Mouse (Mus musculus) midbrain, embryonic 16.5 days (tissue): ENCODE measurements around the gene Klc3. TPM values are rescaled to one million over a fixed set of nuclear protein-coding genes. Genes with fewer than 3 reads are reported as not detected.

Experiments used
- ATAC-seq: fragments of 200-750 bp; cut with Nextera tagmentation; 2 replicates; pipeline ENCODE4 v1.8.0; 2017; ENCODE audit warnings: moderate TSS enrichment
- H3K27ac ChIP-seq: fragments of 300-500 bp; sonication (generic); 2 replicates; pipeline ENCODE4 v1.5.1; 2014; ENCODE audit warnings: mild to moderate bottlenecking, low read length, mixed read lengths
- H3K27me3 ChIP-seq: fragments of 300-500 bp; sonication (generic); 2 replicates; pipeline ENCODE4 v1.6.1; 2014; ENCODE audit warnings: low read depth, low read length, mixed read lengths; ENCODE audit not compliant: control insufficient read depth, insufficient read depth
- H3K36me3 ChIP-seq: fragments of 300-500 bp; sonication (generic); 2 replicates; pipeline ENCODE4 v1.6.1; 2014; ENCODE audit warnings: mild to moderate bottlenecking, low read length, moderate library complexity, mixed read lengths; ENCODE audit not compliant: control insufficient read depth, insufficient read depth
- H3K4me1 ChIP-seq: fragments of 300-500 bp; sonication (generic); 2 replicates; pipeline ENCODE4 v1.6.1; 2014; ENCODE audit warnings: mild to moderate bottlenecking, low read length, mixed read lengths; ENCODE audit not compliant: control insufficient read depth, insufficient read depth
- H3K4me2 ChIP-seq: fragments of 300-500 bp; sonication (generic); 2 replicates; pipeline ENCODE4 v1.6.1; 2014; ENCODE audit warnings: mild to moderate bottlenecking, low read length, mixed read lengths
- H3K4me3 ChIP-seq: fragments of 300-500 bp; sonication (generic); 2 replicates; pipeline ENCODE4 v1.5.1; 2014; ENCODE audit warnings: low read depth, mild to moderate bottlenecking, low read length, moderate library complexity, mixed read lengths
- H3K9ac ChIP-seq: fragments of 300-500 bp; sonication (generic); 2 replicates; pipeline ENCODE4 v1.6.1; 2014; ENCODE audit warnings: low read depth, low read length, mixed read lengths
- H3K9me3 ChIP-seq: fragments of 300-500 bp; sonication (generic); replicated peaks from 2 replicates; pipeline ENCODE4 v1.6.1; 2014; ENCODE audit warnings: mild to moderate bottlenecking, low read length, mixed read lengths; ENCODE audit not compliant: control insufficient read depth, poor library complexity, severe bottlenecking
- WGBS: fragments of 180-500 bp; shearing (Covaris S2); extraction: QIAGEN DNeasy Blood & Tissue Kit; methylation state at CpG from one replicate; pipeline ENCODE4 v1.1.7; 2014; 5-methylcytosine and 5-hydroxymethylcytosine counted together
- polyA plus RNA-seq: library from polyadenylated mRNA; unstranded; fragments of >200 nt; fragmentation: Nextera tagmentation; extraction: Ambion mirVana; gene quantifications from 2 replicates; pipeline ENCODE4 v1.2.1, GENCODE M21; 2015

The Klc3 gene
- 1.4 and 1.7 TPM in 2 replicates for polyA plus RNA-seq

DNA sequence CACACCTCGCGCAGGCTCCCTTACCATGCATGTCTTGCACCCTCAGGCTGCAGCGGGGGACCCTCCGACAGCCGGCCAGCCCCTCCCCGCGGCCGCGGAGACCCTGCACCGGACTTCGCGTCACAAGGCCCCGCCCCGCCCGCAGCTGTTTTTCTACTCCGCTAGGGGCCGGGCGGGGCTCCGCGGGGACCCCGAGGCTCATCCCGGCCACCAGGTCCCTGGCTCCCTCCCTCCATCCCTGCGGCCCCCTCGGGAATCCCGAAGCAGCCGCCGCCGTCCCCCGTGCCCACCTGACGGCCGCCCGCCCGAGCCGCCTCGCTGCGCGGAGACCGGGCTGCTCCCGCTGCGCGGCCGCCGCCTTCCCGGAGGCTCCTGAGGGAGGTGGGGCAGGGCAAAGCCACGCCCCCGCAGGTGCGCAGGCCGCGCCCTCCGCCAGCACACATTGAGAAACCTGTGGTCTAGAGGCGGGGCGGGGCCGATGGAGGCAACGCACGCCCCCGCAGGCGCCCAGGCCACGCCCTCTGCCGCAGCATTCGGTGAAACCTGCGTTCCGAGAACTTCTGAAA, at the start of gene Klc3:
Gene Klc3, minus strand, starts transcription at position 374 of the 566 bp plus-strand sequence.
- peaks cover 33% of the 10 kb centered on the region for H3K27me3 ChIP-seq
- peak within 1 kb of the TSS; percentile 59 for H3K9ac ChIP-seq
- peak within 1 kb of the TSS; percentile 53 for H3K4me3 ChIP-seq
- peaks cover 3% of the 10 kb centered on the region for H3K4me1 ChIP-seq
- no peaks in the 10 kb centered on the region for H3K9me3 ChIP-seq
- H3K27ac ChIP-seq: no peak within 1 kb of the TSS
- WGBS: 1% methylated on average over 62 of the region's 62 CpGs
- ATAC-seq: no peak; the same call in 1 of the 2 replicates
- no peaks in the 10 kb centered on the region for H3K36me3 ChIP-seq
- H3K4me2 ChIP-seq: peak within 1 kb of the TSS; percentile 93

DNA sequence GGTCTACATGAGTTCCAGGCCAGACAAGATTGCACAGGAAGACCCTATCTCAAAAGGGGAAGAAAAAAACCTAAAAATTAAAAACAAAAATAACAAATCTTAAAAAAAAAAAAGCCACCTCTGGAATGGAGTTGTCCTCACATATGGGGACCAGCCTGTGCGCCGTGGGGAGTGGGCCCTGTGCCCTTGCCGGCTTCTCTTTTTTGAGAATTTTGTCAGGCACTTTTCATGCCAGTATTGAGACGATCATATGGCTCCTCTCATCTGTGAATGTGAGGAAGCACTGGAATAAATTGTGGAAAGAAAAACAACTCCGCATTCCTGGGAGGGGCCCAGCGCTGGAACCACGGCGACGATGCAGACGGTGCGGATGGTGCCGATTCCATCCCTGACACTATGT, 45.3 kb upstream of the Klc3 start:
- H3K27ac ChIP-seq: no peak overlapping the region
- H3K4me1 ChIP-seq: no peaks in the 10 kb centered on the region
- H3K36me3 ChIP-seq: peaks cover 34% of the 10 kb centered on the region
- no peaks in the 10 kb centered on the region for H3K9me3 ChIP-seq
- no peak overlapping the region for H3K4me3 ChIP-seq
- ATAC-seq: no peak
- H3K4me2 ChIP-seq: no peak overlapping the region
- no peak overlapping the region for H3K9ac ChIP-seq
- 89% methylated on average over 12 of the region's 12 CpGs for WGBS
- H3K27me3 ChIP-seq: no peaks in the 10 kb centered on the region

- Histone ChIP-seq H3K9me3 (no peaks in the 10 kb centered on the region), H3K36me3 (peaks cover 38% of the 10 kb centered on the region), H3K4me1 (no peaks in the 10 kb centered on the region), H3K27ac (no peak overlapping the region), H3K9ac (no peak overlapping the region), H3K27me3 (no peaks in the 10 kb centered on the region), H3K4me2 (no peak overlapping the region), H3K4me3 (no peak overlapping the region)
- WGBS: 93% methylated on average over 16 of the region's 16 CpGs
- ATAC-seq: no peak
Measured at GRCm38 (mm10) chr7:19447689-19448088, 43.8 kb upstream of the Klc3 start.

- no peak overlapping the region for H3K9ac ChIP-seq
- H3K4me1 ChIP-seq: no peaks in the 10 kb centered on the region
- H3K4me2 ChIP-seq: no peak overlapping the region
- no peak for ATAC-seq
- no peak overlapping the region for H3K27ac ChIP-seq
- no peaks in the 10 kb centered on the region for H3K9me3 ChIP-seq
- WGBS: 92% methylated on average over 12 of the region's 12 CpGs
- peaks cover 22% of the 10 kb centered on the region for H3K36me3 ChIP-seq
- no peaks in the 10 kb centered on the region for H3K27me3 ChIP-seq
- no peak overlapping the region for H3K4me3 ChIP-seq
Measured at GRCm38 (mm10) chr7:19444801-19445200, 40.9 kb upstream of the Klc3 start.

DNA sequence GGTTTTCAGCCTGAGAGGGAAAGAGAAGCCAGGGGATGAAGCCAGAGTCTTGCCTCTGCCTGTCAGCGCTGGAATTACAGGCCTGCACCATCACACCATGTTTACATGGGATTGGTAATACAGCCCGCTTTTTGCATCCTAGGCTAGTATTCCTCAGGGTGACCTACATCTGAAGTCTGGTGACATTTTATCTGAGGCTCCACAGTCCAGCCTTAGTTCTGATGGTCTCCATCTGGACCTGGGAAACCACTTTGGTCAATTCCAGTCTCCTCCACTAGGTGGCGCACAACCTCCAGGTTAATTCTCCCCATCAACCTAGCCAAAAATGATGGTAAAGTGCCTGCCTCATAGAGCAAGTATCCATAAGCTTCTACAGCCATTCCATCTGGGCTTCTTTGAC, 39.4 kb upstream of the Klc3 start:
- 38% methylated on average over 3 of the region's 3 CpGs for WGBS

GRCm38 (mm10) chr7:19441448-19442091, 37.7 kb upstream of the Klc3 start:
- ATAC-seq: no peak
- peaks cover 18% of the 10 kb centered on the region for H3K36me3 ChIP-seq
- no peaks in the 10 kb centered on the region for H3K9me3 ChIP-seq
- no peak overlapping the region for H3K9ac ChIP-seq
- no peak overlapping the region for H3K4me3 ChIP-seq
- WGBS: 86% methylated on average over 9 of the region's 9 CpGs
- H3K4me2 ChIP-seq: no peak overlapping the region
- H3K27me3 ChIP-seq: no peaks in the 10 kb centered on the region
- no peak overlapping the region for H3K27ac ChIP-seq
- H3K4me1 ChIP-seq: no peaks in the 10 kb centered on the region

More for the DNA sequence above, 39.4 kb upstream of the Klc3 start:
- Histone ChIP-seq H3K9me3 (no peaks in the 10 kb centered on the region), H3K4me2 (no peak overlapping the region), H3K36me3 (peaks cover 16% of the 10 kb centered on the region), H3K27ac (no peak overlapping the region), H3K27me3 (no peaks in the 10 kb centered on the region), H3K4me1 (no peaks in the 10 kb centered on the region), H3K4me3 (no peak overlapping the region), H3K9ac (no peak overlapping the region)
- ATAC-seq: peak; percentile 44; the same call in 1 of the 2 replicates

DNA sequence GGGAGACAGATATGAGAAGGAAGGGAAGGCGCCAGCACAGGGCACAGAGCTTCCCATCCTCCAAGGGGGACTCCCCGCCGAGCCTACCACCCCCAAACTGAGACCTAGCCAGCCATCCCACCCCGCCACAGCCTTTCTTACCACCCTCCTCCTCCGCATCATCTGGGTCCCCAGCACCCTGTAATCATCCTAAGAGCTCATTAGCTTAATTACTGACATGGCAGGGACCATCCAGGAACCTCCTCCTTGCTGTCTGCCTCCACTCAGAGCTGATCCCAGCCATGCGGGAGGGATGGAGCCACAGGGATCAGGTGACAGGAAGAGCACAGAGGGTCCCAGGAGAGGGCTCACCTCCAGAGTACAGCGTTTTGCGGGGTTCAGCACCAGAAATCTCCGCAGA, 33.1 kb upstream of the Klc3 start:
- no peak overlapping the region for H3K27ac ChIP-seq
- no peak overlapping the region for H3K4me3 ChIP-seq
- no peaks in the 10 kb centered on the region for H3K27me3 ChIP-seq
- no peak overlapping the region for H3K9ac ChIP-seq
- no peaks in the 10 kb centered on the region for H3K4me1 ChIP-seq
- no peak overlapping the region for H3K4me2 ChIP-seq
- no peaks in the 10 kb centered on the region for H3K9me3 ChIP-seq
- no peak for ATAC-seq
- WGBS: 88% methylated on average over 9 of the region's 9 CpGs
- H3K36me3 ChIP-seq: peaks cover 42% of the 10 kb centered on the region

DNA sequence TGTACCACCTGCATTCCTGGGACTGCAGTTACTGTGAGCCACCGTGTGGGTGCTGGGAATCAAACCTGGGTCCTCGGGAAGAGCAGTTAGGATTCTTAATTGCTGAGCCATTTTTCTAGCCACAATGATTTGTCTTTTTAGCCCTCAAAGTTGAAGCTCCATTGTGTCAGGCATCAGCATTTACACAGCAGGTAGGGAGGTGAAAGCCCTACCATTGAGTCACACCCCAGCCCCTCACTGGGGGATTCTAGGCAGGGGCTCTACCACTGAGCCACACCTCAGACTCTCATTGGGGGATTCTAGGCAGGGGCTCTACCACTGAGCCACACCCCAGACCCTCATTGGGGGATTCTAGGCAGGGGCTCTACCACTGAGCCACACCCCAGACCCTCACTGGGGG, 32.4 kb upstream of the Klc3 start:
- 100% methylated on average over 2 of the region's 2 CpGs for WGBS
- no peak for ATAC-seq
- Histone ChIP-seq H3K9me3 (no peaks in the 10 kb centered on the region), H3K4me2 (no peak overlapping the region), H3K9ac (no peak overlapping the region), H3K36me3 (peaks cover 49% of the 10 kb centered on the region), H3K27me3 (no peaks in the 10 kb centered on the region), H3K4me3 (no peak overlapping the region), H3K27ac (no peak overlapping the region), H3K4me1 (no peaks in the 10 kb centered on the region)

GRCm38 (mm10) chr7:19432475-19432874, 28.6 kb upstream of the Klc3 start:
- H3K4me1 ChIP-seq: no peaks in the 10 kb centered on the region
- H3K36me3 ChIP-seq: peaks cover 69% of the 10 kb centered on the region
- no peak overlapping the region for H3K4me3 ChIP-seq
- H3K27me3 ChIP-seq: no peaks in the 10 kb centered on the region
- no peak overlapping the region for H3K9ac ChIP-seq
- H3K27ac ChIP-seq: no peak overlapping the region
- WGBS: 97% methylated on average over 2 of the region's 2 CpGs
- ATAC-seq: no peak
- no peak overlapping the region for H3K4me2 ChIP-seq
- no peaks in the 10 kb centered on the region for H3K9me3 ChIP-seq
